21 mouse cellular contexts compared by ENCODE assay signal in the genomic region with DNA sequence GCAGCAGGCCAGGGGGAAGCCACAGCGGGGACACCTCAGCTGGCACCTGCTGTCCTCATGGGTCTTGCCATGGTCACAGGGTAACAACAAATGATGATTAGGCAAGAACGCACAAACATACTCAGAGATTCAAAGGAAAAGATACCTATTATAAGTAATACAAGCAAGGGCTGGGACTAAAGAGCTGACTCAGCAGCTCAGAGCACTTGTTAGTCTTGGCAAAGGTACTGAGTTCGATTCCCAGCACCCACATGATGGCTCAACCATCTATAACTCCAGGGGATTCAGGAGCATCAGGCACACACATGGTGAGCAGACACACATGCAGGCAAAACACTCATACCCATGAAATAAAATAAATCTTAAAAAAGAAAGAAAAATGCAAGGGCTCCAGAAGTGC. TPM values are rescaled to one million over a fixed set of nuclear protein-coding genes. Genes with fewer than 3 reads are reported as not detected.
"Had no signal": no experiment of that assay in that cellular context is flagged by ENCODE, and none has a peak within 500 bp of the region (broad histone marks: within the 10 kb centered on the region; RNA-seq: fewer than 3 reads in every experiment).

No protein-coding gene starts in this region.

- DNase-seq: lung, adult 2 months; lung, postnatal 14 days; lung, postnatal 36 days; midbrain, embryonic 14.5 days; right cerebral cortex, postnatal 14 days; thymus, adult 2 months; thymus, postnatal 25 days; thymus, postnatal 4 days had no signal

- H3K27ac ChIP-seq: liver, embryonic 14.5 days; lung, embryonic 15.5 days; midbrain, embryonic 10.5 days; midbrain, embryonic 12.5 days; neural tube, embryonic 12.5 days; stomach, embryonic 15.5 days; stomach, postnatal 0 days had no signal

- H3K9me3 ChIP-seq: lung, embryonic 15.5 days; midbrain, embryonic 10.5 days; midbrain, embryonic 12.5 days; neural tube, embryonic 12.5 days; stomach, embryonic 15.5 days had no signal

- H3K9ac ChIP-seq: liver, embryonic 14.5 days; lung, embryonic 15.5 days; midbrain, embryonic 12.5 days; neural tube, embryonic 12.5 days; stomach, embryonic 15.5 days had no signal

- H3K4me1 ChIP-seq: lung, embryonic 15.5 days; midbrain, embryonic 10.5 days; midbrain, embryonic 12.5 days; neural tube, embryonic 12.5 days; stomach, embryonic 15.5 days had no signal

- ATAC-seq: lung, postnatal 0 days had no signal

- H3K4me2 ChIP-seq: lung, embryonic 15.5 days; midbrain, embryonic 12.5 days; neural tube, embryonic 12.5 days; stomach, embryonic 15.5 days had no signal

- H3K27me3 ChIP-seq: lung, embryonic 15.5 days; midbrain, embryonic 12.5 days; neural tube, embryonic 12.5 days; stomach, embryonic 15.5 days had no signal

- H3K4me3 ChIP-seq: lung, embryonic 15.5 days; midbrain, embryonic 10.5 days; midbrain, embryonic 12.5 days; neural tube, embryonic 12.5 days; stomach, embryonic 15.5 days had no signal

- H3K36me3 ChIP-seq: lung, embryonic 15.5 days; midbrain, embryonic 10.5 days; midbrain, embryonic 12.5 days; neural tube, embryonic 12.5 days; stomach, embryonic 15.5 days had no signal

RNA-seq across cellular contexts. Expression of a gene that starts 11.1 kb away (rescaled TPM):
- total RNA-seq: midbrain, postnatal 0 days had no signal
- polyA plus RNA-seq: midbrain, embryonic 10.5 days; midbrain, embryonic 12.5 days; midbrain, postnatal 0 days; neural tube, embryonic 12.5 days; neural tube, embryonic 14.5 days had no signal

RNA-seq across cellular contexts. Expression of a gene that starts 19.4 kb away (rescaled TPM):
- total RNA-seq: megakaryocyte-erythroid progenitor cell, adult 5-6 weeks; midbrain, postnatal 0 days; neutrophil, adult 5-6 weeks had no signal
- polyA plus RNA-seq: liver, embryonic 14.5 days; liver, embryonic 16.5 days; lung, embryonic 15.5 days; lung, postnatal 0 days; midbrain, embryonic 10.5 days; midbrain, embryonic 12.5 days; midbrain, embryonic 14.5 days; midbrain, postnatal 0 days; neural tube, embryonic 12.5 days; neural tube, embryonic 14.5 days; stomach, embryonic 15.5 days; stomach, postnatal 0 days had no signal
